Mouse (Mus musculus) monocyte, adult 5-6 weeks (primary cell): ENCODE data around the gene Echdc3. TPM values are rescaled to one million over a fixed set of nuclear protein-coding genes. Genes with fewer than 3 reads are reported as not detected.

ENCODE experiments used
- ATAC-seq: fragments of 153-309, 156-312 bp; replicated peaks from 2 replicates; pipeline ENCODE4 v1.8.0; 2017; ENCODE audit warnings: mild to moderate bottlenecking; ENCODE audit not compliant: low TSS enrichment, insufficient number of reproducible peaks, severe bottlenecking, poor library complexity, low FRiP score
- total RNA-seq: library from RNA; stranded (forward); fragments of 200-1000, 200-491, 200-594 nt; gene quantifications from 3 replicates; pipeline ENCODE4 v1.2.3, GENCODE M21; 2017

Gene Echdc3
- total RNA-seq, result 0.19 TPM in 1 of 3 replicates, not detected in the others

- peak; percentile 38; the same call in 1 of the 2 replicates for ATAC-seq
Measured at GRCm38 (mm10) chr2:6212724-6213511, at the start of gene Echdc3. Echdc3 (minus strand) TSS chr2:6213033.

DNA sequence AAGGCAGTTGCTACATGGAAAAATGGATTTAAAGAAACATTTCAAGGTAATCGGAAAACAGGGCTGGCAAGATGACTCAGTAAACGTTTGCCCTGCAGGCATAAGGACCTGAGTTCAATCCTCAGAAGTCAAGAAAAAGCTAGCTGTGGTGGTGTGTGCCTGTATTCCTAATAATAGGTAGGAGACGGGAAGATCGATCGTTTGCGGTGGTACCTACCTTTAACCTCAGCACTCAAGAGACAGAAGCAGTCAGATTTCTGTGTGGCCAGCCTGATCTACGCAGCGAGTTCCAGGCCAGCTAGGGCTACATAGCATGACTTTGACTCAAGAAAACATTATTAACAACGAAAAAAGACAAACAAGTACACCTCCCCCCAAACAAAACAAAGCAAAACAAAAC is 48.9 kb upstream of the Echdc3 start:
- ATAC-seq, result no peak

DNA sequence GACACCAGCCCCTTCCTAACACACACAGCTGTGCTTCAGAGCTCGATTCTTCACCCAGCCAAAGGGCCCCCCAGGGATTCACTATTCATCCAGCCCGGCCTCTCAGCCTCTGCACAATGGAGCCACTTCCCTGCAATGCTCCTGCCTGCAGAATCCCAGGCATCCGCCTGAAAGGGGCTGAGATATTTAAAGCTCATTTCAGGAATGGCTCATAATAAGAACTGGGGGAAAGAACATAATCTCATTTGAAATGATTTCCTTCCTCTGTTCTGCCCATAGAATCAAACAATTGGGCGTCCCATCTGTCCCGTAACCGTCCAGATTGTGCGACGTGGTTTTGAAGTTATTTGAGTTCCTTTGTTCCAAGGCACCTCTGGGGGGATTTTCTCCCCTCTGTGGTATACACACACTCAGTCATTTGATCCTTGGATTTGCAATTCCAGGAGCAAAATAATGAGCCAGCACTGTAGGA is 48.4 kb upstream of the Echdc3 start:
- ATAC-seq, result no peak

DNA sequence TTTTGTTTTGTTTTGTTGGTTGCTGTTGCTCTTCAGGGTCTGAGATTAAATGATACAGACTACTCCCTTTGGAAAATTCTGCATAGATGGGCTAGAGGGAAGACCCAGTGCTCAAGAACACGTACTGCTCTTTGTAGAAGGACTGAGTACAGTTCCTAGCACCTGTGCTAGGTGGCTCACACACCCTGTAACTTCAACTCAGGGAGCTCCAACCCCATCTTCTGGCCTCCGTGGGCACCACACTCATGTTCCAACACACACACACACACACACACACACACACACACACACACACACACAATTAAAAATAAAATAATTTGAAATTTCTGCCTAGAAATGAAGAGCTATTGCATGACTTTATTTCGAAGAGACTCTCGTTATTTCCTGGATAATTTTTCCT is 47.8 kb upstream of the Echdc3 start:
- no peak for ATAC-seq

- ATAC-seq, result peak; percentile 52
Measured at GRCm38 (mm10) chr2:6259182-6259581, 46.3 kb upstream of the Echdc3 start.

DNA sequence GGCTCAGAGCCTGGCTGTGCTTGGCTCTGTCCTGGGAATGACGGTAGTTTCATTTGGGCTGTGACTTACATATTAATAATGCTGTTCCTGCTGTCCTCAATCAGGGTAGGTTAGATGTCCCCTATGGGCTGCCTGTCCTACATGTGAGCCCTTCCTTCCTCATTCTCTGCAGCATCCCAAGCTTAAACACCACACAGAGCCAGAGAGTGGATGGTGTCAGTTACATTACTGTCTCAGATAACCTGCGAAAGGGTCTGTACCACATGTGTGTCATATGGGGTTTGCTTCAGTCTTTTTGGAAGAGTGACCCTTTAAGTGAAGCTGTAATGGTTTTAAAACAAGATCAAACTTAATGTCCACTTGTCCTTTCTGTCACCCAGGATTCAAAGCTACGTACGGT is 45.2 kb upstream of the Echdc3 start:
- ATAC-seq, result no peak

GRCm38 (mm10) chr2:6257146-6257545 is 44.3 kb upstream of the Echdc3 start:
- ATAC-seq, result no peak

DNA sequence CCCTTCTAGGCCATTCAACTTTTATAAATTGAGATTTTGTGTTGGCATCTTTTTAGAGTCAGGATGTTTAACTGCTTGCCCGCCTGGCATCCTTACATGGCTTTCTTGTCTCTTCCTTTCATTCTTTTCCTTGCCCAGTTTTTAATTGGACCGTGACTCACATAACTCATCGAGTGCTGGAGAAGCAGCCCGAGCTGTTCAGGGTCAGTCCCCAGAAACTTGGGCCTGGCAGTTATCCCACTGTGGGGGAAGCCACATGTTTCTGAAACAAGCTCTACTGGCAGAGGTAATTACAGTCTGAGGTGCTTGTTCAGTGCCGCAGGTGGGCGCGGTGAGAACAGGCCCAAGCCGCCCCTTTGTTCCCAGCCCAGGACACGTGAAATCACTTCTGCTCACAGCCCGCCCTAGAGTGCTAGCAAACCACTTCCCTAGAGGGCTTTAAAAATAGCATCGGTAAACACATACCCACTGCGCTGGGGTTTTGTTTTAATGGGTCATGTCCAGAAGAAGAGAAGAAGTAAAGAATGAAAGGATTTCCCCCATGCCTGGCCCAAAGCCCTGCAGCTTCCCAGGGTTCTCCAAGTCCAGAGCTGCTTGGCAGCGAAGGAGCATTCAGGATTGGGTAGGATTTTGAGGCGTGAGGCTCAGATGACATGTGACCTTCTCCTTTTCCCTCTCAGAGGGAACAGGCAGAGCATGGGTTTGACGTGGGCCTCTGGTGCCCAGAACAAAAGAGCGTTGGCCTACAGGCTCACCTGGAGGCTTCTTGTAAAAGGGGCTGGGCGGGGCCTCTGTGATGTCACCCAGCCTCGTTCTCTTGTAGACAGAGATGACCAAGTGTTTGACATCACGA is 43.4 kb upstream of the Echdc3 start:
- peak; percentile 75 for ATAC-seq

- no peak for ATAC-seq
Measured at GRCm38 (mm10) chr2:6255402-6255988, 42.7 kb upstream of the Echdc3 start.

GRCm38 (mm10) chr2:6252491-6252890 is 39.7 kb upstream of the Echdc3 start:
- ATAC-seq, result no peak

DNA sequence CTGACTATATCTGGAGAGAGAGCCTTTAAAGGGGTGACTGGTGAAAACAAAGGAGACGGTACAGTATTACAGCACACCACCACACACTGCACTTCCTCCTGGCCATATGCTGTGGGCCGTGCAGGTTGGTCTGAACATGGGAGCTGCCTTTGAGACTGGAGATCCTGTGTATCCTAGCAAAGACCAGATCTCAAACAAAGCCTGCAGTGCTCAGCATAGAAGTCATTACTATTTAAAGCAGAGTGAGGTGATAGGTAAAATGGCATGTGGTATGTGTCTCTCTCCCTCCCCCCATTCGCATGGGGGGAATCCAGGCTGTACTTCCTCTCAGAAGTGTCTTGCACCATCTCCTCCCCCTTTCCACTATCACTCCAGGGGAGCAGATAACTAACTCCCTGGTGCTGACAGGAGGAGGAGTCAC is 38.3 kb upstream of the Echdc3 start:
- ATAC-seq, result peak; percentile 61

DNA sequence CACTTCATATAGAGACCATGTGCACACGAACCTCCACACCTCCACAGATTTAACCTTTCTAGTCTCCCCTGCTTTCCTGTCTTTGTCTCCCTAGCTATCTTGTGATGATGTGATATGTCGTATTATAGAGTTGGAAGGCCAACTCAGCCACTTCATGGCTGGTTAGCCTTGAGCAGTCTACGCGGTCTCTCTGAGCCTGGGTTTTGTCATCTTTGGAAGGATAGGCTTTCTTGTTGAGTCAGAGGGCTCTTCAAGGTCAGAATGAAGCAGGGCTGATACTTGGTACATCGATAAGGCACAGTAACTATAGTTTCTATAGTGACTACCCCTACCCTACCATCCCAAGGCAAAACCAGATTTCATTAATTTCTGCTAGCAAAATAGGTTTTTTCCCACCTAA is 28.6 kb upstream of the Echdc3 start:
- ATAC-seq, result no peak

GRCm38 (mm10) chr2:6240072-6240471 is 27.2 kb upstream of the Echdc3 start:
- no peak for ATAC-seq

DNA sequence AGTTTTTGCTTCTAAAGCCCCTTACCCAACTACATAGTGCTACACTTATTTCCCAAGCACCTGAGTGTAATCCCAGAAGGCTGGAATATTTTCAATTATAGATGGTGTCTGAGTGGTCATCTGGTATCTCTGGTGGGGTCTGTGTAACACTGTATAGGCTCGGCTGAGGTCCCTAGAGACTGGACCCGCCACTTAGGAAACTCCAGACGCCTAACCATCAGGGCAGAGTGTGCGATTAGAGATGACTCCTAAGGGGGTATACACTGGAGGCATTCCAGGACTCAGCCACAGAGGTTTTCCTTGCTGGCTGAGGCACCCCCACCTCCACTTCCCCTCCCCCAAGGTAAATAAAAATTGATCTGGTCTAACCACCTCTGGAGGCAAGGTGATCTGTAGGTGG is 26.5 kb upstream of the Echdc3 start:
- no peak for ATAC-seq

GRCm38 (mm10) chr2:6238679-6239078 is 25.8 kb upstream of the Echdc3 start:
- ATAC-seq, result no peak

DNA sequence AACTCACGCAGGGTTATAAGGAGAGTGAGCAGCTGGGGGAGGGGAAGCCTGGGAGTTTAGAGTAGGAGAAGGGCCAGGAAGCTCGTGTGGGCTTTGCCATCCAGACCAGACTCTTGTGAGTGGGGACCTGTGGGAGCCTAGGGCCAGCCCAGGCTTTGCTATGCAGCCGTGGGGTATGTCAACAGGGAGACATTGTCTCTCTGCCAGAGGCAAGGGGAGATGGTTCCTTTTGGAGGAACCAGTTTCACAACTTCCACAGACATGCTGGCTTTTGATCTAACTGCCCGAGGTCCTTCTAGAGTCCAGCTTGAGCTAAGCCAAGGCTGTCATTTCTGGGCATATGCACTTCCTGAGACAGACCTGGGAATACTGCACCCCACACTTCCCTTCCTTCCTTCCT is 25.4 kb upstream of the Echdc3 start:
- ATAC-seq, result no peak

DNA sequence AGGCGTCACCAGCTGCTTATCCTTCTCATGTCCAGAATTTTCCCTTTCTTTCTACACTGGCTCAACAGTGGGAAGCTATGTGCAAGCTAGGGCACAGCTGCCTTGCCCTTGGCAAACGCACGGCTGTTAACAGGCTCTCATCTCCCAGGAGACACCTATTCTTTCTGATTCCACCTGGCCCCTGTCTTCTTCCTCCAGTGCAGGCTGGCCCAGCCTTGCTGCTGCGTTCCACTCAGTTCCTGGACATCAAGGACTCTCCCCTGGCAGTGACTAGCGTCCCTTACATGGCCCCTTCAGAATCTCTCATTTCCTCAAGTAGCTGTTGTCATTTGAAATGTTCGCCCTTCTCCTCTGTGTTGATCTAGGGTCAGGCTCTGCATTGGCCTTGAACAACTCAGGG is 20.5 kb upstream of the Echdc3 start:
- no peak for ATAC-seq

- ATAC-seq, result no peak
Measured at GRCm38 (mm10) chr2:6232755-6233154, 19.9 kb upstream of the Echdc3 start.

GRCm38 (mm10) chr2:6230865-6231264 is 18.0 kb upstream of the Echdc3 start:
- no peak for ATAC-seq
